Mouse (Mus musculus) layer of hippocampus, adult 2 months (tissue): ENCODE measurements around the gene Aox1. TPM values are rescaled to one million over a fixed set of nuclear protein-coding genes. Genes with fewer than 3 reads are reported as not detected.
A peak's percentile ranks its signal among the peaks of the same experiment; 100 is the strongest.

ENCODE experiments used
- DNase-seq, 2 experiments: peaks; one replicate each; pipeline ENCODE4 v3.0.0; 2022; ENCODE audit warnings: low spot score in 2 of 2
- H3K27ac ChIP-seq: fragments of 200-600 bp; 2 replicates; pipeline ENCODE4 v1.8.1; 2022
- H3K4me3 ChIP-seq: fragments of 200-600 bp; 2 replicates; pipeline ENCODE4 v1.8.1; 2022; ENCODE audit warnings: mild to moderate bottlenecking
- CTCF ChIP-seq: fragments of 200-600 bp; conservative IDR thresholded peaks from 2 replicates; pipeline ENCODE4 v1.8.1; 2022; ENCODE audit warnings: antibody characterized with exemption, mild to moderate bottlenecking, moderate library complexity
- total RNA-seq, 2 experiments: library from RNA; stranded (reverse); gene quantifications; 2 replicates each; pipeline ENCODE4 v1.2.3; 2021

Gene Aox1
- total RNA-seq, 2 experiments from 2014 or later, result 3.8 to 4.1 TPM

DNA sequence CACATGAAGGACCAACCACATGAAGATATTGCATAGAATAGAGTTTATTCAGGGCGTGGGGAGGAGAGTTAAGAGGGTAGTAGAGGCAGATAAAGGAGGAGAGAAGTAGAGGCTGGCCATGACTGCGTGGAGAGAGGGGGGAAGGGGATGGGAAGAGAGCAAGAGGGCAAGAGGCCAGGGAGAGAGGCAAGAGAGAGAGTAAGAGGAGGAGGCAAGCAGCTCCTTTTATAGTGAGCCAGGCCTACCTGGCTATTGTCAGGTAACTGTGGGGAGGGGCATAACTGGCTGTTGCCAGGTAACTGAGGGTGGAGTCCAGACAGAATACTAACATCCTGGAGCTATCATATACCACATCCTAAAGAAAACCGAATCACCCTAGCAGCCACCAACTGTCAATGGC, 15.3 kb downstream of the Aox1 start:
- no peak for TF ChIP-seq CTCF
- DNase-seq, result no peak
- Histone ChIP-seq H3K27ac (no peak overlapping the region), H3K4me3 (no peak overlapping the region)

- DNase-seq, result peak in 1 of 2 experiments; percentile 37
- no peak for TF ChIP-seq CTCF
- H3K4me3 ChIP-seq, result no peak overlapping the region
- no peak overlapping the region for H3K27ac ChIP-seq
Observed at GRCm38 (mm10) chr1:58045546-58045945, 15.8 kb downstream of the Aox1 start.

GRCm38 (mm10) chr1:58046721-58047290, 17.1 kb downstream of the Aox1 start:
- no peak overlapping the region for H3K4me3 ChIP-seq
- H3K27ac ChIP-seq, result no peak overlapping the region
- no peak for DNase-seq
- no peak for TF ChIP-seq CTCF

- no peak for TF ChIP-seq CTCF
- no peak overlapping the region for H3K4me3 ChIP-seq
- no peak for DNase-seq
- H3K27ac ChIP-seq, result no peak overlapping the region
Observed at GRCm38 (mm10) chr1:58049126-58049525, 19.4 kb downstream of the Aox1 start.

DNA sequence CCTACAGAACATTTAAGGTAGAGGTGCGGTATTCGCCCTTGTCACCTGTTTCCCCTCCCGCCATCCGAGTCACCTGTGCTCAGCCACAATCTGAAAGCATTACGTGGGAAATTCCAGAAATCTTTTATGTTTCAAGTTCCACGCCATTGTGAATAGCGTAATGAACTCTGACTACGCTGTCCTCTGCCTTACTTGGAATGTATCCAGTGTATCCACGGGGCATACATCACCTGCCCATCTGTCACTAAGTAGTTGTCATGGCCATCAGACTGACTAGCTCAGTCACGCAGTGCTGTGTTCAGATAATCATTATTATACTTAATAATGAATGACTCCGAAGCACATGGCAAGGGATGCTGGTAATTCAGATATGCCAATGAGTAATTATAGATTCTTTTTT, 25.9 kb downstream of the Aox1 start:
- no peak for TF ChIP-seq CTCF

DNA sequence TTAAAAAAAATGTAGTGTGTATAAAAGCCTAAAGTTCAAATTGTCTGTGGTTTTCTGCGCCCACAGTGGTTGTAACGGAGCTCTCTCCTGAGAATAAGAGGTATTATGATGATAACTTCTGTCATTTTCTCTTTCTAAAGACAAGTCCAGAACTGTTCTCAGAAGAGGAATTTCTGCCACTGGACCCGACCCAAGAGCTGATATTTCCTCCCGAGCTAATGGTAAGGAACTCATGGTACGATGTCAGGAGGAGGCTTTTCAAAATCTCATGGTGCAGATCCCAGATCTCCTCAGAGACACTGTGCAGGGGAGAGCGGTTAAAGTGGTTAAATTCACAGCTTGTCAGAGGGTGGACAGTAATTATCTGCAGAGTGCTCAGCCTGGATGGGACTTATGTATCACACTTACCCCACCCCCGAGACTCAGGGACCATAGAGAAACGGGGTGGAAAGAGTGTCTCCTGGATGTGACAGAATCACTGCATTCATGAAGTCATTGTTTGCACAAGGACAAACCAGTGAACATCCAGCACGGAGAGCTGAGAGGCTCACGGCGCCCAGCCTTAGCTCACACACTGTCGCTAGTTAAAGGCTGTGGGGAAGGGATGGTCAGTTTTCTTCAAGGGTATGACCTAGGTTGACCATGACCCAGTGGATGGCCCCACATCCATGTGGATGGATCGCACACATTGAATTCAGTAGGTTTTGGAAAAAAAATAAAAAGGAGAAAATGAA, 26.5 kb downstream of the Aox1 start:
- no peak overlapping the region for H3K27ac ChIP-seq
- TF ChIP-seq CTCF, result no peak
- DNase-seq, result no peak
- H3K4me3 ChIP-seq, result no peak overlapping the region

More for the DNA sequence above, 25.9 kb downstream of the Aox1 start:
- Histone ChIP-seq H3K27ac (no peak overlapping the region), H3K4me3 (no peak overlapping the region)
- no peak for DNase-seq

- no peak overlapping the region for H3K27ac ChIP-seq
- no peak for TF ChIP-seq CTCF
- no peak overlapping the region for H3K4me3 ChIP-seq
- DNase-seq, result no peak
Observed at GRCm38 (mm10) chr1:58056939-58057338, 27.2 kb downstream of the Aox1 start.

DNA sequence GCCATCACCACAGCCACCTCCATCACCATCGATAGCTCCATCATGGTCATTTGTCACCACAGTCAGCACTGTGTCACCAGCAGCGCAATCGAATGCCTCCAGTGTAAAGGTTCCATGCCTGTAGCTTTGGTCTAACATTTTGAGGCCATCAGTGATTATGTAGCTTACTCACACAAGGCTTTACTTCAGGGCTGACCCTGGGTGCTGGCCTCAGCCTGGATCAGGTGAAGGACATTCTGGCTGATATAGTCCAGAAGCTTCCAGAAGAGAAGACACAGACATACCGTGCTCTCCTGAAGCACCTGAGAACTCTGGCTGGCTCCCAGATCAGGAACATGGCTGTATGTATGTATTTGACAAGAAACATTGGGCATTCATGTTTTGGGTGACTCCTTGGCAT, 29.1 kb downstream of the Aox1 start:
- H3K4me3 ChIP-seq, result no peak overlapping the region
- no peak for TF ChIP-seq CTCF
- H3K27ac ChIP-seq, result no peak overlapping the region
- DNase-seq, result no peak

GRCm38 (mm10) chr1:58062131-58062530, 32.4 kb downstream of the Aox1 start:
- Histone ChIP-seq H3K4me3 (no peak overlapping the region), H3K27ac (no peak overlapping the region)
- no peak for DNase-seq
- TF ChIP-seq CTCF, result no peak

GRCm38 (mm10) chr1:58065151-58065550, 35.4 kb downstream of the Aox1 start:
- Histone ChIP-seq H3K4me3 (no peak overlapping the region), H3K27ac (no peak overlapping the region)
- DNase-seq, result no peak
- TF ChIP-seq CTCF, result no peak

DNA sequence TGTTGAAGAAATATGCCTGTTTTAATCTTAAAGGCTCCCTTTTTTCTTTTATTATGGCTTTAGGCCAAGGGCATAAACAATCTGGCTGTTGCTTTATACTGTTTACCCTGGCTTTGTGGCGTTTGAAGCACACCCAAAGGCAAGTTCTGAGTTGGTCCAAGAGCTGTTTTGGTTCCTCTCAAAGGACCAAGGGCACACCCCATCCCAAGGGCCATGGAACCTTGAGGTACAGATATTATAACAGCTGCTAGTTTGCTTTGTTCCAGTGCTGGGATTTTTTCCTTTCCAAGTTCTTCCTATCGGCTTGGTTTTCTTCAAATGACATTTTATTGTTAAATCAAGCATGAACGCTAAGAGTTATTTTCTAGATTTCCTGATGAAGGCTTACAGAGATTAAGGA, 35.9 kb downstream of the Aox1 start:
- no peak for TF ChIP-seq CTCF
- no peak for DNase-seq
- H3K4me3 ChIP-seq, result no peak overlapping the region
- no peak overlapping the region for H3K27ac ChIP-seq

GRCm38 (mm10) chr1:58069181-58069580, 39.5 kb downstream of the Aox1 start:
- no peak overlapping the region for H3K4me3 ChIP-seq
- H3K27ac ChIP-seq, result no peak overlapping the region
- no peak for DNase-seq
- TF ChIP-seq CTCF, result no peak

DNA sequence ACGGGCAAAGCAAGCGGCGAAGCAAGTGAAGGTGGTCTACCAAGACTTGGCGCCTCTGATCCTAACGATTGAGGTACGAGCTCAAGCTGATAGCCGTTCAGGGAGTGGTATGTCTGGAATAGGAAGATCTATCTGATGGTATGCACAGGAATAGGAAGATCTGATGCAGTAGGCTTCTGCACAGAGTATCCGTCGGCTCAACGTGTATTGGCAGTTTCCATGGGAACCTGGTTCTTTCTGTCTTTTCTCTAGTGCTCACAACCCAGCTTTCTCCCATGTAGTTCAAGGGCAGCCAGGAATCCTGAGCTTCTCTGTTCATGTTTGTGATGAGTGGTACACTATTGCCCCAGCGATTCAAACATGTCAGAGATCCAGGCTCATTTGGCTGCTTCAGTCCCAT, 40.4 kb downstream of the Aox1 start:
- no peak for TF ChIP-seq CTCF
- H3K27ac ChIP-seq, result no peak overlapping the region
- H3K4me3 ChIP-seq, result no peak overlapping the region
- DNase-seq, result peak in 1 of 2 experiments; percentile 26

GRCm38 (mm10) chr1:58071006-58071405, 41.3 kb downstream of the Aox1 start:
- TF ChIP-seq CTCF, result no peak
- Histone ChIP-seq H3K27ac (no peak overlapping the region), H3K4me3 (no peak overlapping the region)
- no peak for DNase-seq
